Comparison of ENCODE assay signal across 28 mouse cellular contexts in the genomic region with DNA sequence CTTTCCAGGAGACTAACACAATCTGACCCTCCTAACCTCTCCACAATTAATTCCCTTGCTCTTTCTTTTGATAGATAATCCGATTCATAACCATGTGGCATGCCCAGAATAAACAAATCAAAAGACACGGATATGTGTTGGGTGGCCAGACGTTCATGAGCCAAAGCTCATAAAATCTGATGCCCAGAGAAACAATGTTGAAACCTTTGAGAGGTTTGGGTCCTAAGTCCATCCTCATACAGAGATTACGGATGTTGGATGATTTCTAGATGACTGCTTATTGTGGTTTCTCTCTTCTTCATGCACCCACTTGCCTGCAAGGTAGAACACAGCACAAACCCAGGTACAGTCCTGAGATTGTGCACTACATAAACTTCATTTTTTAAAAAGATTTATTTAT.
"Had no signal": no experiment of that assay in that cellular context is flagged by ENCODE, and none has a peak within 500 bp of the region (broad histone marks: within the 10 kb centered on the region; RNA-seq: fewer than 3 reads in every experiment).

No protein-coding gene starts in this region.

- H3K27ac ChIP-seq: embryonic facial prominence, embryonic 10.5 days; embryonic facial prominence, embryonic 12.5 days; embryonic facial prominence, embryonic 13.5 days; embryonic facial prominence, embryonic 15.5 days; forebrain, embryonic 10.5 days; forebrain, embryonic 12.5 days; forebrain, embryonic 13.5 days; forebrain, embryonic 15.5 days; gastrocnemius, adult 2 months had no signal

- H3K9ac ChIP-seq: embryonic facial prominence, embryonic 12.5 days; embryonic facial prominence, embryonic 13.5 days; embryonic facial prominence, embryonic 15.5 days; forebrain, embryonic 12.5 days; forebrain, embryonic 13.5 days; forebrain, embryonic 15.5 days; forebrain, postnatal 0 days had no signal

- H3K27me3 ChIP-seq: embryonic facial prominence, embryonic 12.5 days; embryonic facial prominence, embryonic 13.5 days; embryonic facial prominence, embryonic 15.5 days; forebrain, embryonic 12.5 days; forebrain, embryonic 13.5 days; forebrain, embryonic 15.5 days had no signal

- H3K9me3 ChIP-seq: embryonic facial prominence, embryonic 10.5 days; embryonic facial prominence, embryonic 12.5 days; embryonic facial prominence, embryonic 13.5 days; embryonic facial prominence, embryonic 15.5 days; forebrain, embryonic 12.5 days; forebrain, embryonic 13.5 days; forebrain, embryonic 15.5 days had no signal

- DNase-seq: cerebellum, adult 18-20 months; cerebellum, adult 2 months; cerebellum, adult 8-10 months; cerebellum, adult 9-10 months; cerebellum, adult 9-11 months; cerebellum, postnatal 10 days; cerebellum, postnatal 14 days; cerebellum, postnatal 25 days; cerebellum, postnatal 36 days; embryo, embryonic 11 days; forebrain, postnatal 0 days; gastrocnemius, adult 2 months; gastrocnemius, postnatal 10 days; gastrocnemius, postnatal 25 days; gastrocnemius, postnatal 36 days; heart, adult 11 months; heart, adult 18-20 months had no signal

- ATAC-seq: forebrain, embryonic 13.5 days; forebrain, embryonic 14.5 days; forebrain, embryonic 15.5 days; forebrain, embryonic 16.5 days; forebrain, postnatal 0 days had no signal

- H3K4me2 ChIP-seq: embryonic facial prominence, embryonic 12.5 days; embryonic facial prominence, embryonic 13.5 days; embryonic facial prominence, embryonic 15.5 days; forebrain, embryonic 12.5 days; forebrain, embryonic 13.5 days; forebrain, embryonic 15.5 days had no signal

- H3K4me3 ChIP-seq: embryonic facial prominence, embryonic 10.5 days; embryonic facial prominence, embryonic 12.5 days; embryonic facial prominence, embryonic 13.5 days; embryonic facial prominence, embryonic 15.5 days; erythroblast, embryonic 14.5 days; forebrain, embryonic 10.5 days; forebrain, embryonic 12.5 days; forebrain, embryonic 13.5 days; forebrain, embryonic 15.5 days; gastrocnemius, adult 2 months had no signal
